Mouse (Mus musculus) lung, postnatal 10 days (tissue): ENCODE measurements around the gene Tcea3.

Experiments
- DNase-seq: peaks from one replicate; pipeline ENCODE4 v3.0.0; 2021

Tcea3 gene

DNA sequence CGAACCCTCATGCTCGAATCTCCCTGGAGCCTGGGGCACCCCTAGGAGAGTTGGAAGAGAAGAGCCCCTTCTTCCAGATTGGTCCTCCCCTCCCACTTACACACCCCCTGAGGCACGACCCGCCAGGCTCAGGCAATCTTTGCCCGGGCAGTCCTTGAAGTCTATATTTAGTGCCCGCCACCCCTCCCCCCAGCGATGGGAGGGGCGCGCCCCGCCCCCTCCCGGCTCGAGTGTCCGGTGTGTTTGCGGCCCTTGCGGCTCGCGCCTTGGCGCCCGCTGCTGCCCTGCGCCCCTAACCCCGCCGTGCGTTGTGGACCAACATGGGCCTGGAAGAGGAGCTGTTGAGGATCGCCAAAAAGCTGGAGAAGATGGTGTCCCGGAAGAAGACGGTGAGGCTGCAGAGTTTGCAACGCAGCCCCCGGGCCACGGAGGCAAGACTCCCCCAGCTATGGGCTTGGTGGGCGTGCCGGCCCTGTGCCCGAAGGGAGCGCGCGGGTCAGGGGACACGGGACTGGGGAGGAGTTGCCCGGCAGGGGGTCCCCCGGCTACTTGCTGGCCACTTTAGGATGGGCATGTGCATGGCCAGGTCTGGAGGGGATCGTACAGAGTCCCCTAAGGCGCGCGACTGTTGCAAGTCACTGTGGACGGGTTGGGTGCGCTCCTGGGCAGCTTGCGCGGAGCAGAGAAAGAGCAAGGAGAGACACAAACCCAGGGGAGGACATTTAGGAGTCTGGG lies at the start of gene Tcea3:
Tcea3 (plus strand) TSS at position 1 of the 735 bp plus-strand sequence.
- DNase-seq: peak; percentile 68

- no peak for DNase-seq
Measured at GRCm38 (mm10) chr4:136198846-136199245, 48.7 kb upstream of the Tcea3 start.

- DNase-seq: peak; percentile 65
Measured at GRCm38 (mm10) chr4:136199562-136200292, 47.8 kb upstream of the Tcea3 start.

GRCm38 (mm10) chr4:136202509-136202908 lies 45.0 kb upstream of the Tcea3 start:
- DNase-seq: peak; percentile 87

GRCm38 (mm10) chr4:136204775-136205174 lies 42.8 kb upstream of the Tcea3 start:
- no peak for DNase-seq

- DNase-seq: peak; percentile 99
Measured at GRCm38 (mm10) chr4:136206033-136206893, 41.3 kb upstream of the Tcea3 start, which contains the start of gene Asap3. Gene Asap3, plus strand, starts transcription at chr4:136206365.

DNA sequence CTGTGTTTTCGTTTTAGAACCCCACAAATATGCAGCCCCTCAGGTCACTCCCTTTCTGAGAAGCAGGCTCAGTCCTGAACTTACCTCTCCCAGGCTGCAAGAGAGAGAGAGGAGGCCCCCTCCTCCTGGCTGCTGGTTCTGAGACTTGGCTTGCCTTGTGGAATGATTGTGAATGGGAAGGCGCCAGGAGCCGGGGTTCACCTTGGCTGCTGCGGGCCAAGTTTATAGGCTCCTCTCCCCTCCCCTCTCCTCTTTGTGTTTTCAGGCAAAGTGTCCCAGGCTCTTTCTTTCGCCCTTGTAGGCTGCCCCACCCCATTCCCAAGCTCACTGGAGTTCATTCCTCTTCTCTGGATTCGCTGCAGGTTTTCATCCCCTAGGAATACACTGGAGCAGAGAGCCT lies 40.6 kb upstream of the Tcea3 start:
- no peak for DNase-seq

DNA sequence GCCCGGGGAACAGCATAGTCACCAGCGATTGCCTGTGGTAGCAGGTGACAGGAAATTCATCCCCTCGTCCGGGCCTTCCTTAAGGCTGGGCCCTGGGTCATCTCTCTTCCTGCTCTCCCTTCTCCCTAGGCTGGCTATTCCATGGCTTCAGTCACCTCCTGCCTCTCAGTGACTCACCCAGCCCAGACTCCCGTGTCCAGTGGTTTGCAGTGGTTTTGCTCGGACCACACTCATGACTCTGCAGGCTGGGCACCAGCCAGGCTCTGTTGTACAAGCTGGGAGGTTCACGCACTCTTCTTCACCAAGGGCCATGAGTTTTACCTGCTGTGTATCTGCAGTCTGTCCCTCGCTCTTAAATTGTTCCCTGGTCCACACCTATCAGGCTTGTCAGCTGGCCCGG lies 36.6 kb upstream of the Tcea3 start:
- DNase-seq: no peak

DNA sequence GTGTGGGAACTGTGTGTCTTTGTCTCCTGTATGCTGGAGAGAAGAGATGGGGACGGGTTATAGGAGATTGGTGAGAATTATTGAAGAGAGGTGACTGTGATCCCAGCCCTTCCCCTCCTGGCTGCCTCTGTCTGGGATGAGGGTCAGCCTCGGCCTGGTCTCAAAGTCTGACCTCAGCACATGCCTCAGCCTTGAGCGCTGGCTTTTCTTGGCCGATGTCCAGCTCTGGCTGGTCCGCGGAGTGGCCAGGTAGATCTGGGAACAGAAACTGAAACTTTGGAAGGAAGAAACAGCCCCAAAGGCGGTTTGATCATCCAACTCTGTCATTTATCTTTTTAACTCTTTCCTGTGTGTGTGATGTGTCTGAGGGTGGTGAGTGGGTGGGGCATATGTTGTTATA lies 33.9 kb upstream of the Tcea3 start:
- peak; percentile 45 for DNase-seq

- no peak for DNase-seq
Measured at GRCm38 (mm10) chr4:136214828-136215227, 32.7 kb upstream of the Tcea3 start.

DNA sequence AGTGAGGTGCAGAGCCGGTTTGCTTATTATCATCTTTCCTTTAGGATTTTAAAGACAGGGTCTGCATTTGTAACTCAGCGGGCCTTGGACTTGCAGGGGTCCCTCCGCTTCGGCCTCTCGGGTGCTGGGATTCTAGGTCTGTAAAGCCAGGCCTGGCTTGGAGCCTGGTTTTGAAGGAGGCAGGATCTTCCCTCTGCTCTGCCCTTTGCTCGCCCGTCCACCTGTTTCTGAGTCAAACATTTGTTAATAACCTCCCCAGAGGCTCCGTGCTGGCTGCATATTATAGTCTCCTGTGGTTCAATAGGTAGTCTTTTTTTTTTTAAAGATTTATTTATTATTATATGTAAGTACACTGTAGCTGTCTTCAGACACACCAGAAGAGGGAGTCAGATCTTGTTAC lies 32.0 kb upstream of the Tcea3 start:
- DNase-seq: no peak

DNA sequence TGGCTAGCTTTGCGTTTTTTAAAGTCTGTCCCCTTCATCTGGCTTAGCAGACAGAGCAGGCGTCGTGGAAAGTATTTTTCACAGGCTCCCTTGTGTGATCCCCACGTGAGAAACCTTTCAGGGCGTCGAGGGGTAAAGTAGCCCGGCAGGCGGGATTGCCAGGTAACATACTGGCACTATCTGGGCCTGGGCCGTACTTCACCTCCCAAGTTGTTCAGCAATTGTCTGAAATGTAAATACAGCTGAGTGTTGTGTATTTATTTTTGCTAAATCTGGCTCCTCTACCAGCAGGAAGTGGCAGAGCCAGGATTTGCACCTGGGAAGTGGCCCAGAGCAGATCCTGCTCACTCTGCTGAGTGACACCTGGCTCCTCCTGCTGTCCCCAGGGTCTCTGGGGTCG lies 30.5 kb upstream of the Tcea3 start:
- DNase-seq: peak; percentile 48

GRCm38 (mm10) chr4:136218595-136219214 lies 28.8 kb upstream of the Tcea3 start:
- peak; percentile 88 for DNase-seq

DNA sequence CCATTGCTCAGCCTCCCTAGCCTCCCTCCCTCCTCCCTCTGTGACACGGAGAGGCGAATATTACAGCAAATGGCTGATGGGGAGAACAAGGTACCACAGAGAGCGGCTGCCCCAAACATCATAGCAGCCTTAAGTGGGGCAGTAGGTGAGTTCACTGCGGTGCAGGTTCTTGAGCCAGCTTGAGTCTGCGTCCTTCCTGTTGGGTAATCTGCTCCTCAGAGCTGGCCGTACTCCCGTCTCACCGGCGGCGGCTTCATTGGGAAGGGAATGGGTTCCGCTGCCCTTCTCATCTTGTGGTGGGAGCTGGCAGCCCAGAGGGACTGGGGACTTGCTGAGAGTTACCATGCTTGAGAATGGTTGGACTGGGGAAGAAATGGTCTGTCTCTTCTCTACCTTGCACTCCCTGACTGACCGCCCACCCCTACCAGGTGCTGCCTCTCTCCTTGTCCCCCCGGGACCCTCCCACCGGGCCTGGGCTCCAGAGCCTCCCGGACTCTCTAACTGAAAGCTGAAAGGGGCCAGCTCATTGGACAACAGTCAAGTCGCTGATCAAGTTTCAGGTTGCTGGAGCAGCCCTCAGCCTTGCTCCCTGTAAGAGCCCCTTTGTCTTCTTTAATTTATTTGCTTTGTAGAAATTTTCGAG lies 27.3 kb upstream of the Tcea3 start:
- DNase-seq: peak; percentile 46

GRCm38 (mm10) chr4:136223549-136224239 lies 23.8 kb upstream of the Tcea3 start:
- no peak for DNase-seq

DNA sequence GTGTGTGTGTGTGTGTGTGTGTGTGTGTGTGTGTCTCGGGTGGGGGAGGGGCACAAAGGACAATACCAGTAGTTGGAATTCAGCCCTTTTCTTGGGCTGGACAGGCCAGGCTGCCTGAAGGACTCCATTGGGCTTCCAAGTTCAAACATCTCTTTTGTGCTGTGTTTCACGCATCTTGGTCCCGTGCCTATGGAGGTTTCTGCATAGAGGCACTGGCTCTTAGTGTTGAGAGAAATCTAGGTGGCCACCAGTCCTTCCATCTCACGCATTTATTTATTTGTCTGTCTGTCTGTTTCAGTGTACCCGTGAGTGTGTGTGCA lies 23.3 kb upstream of the Tcea3 start:
- peak; percentile 38 for DNase-seq

DNA sequence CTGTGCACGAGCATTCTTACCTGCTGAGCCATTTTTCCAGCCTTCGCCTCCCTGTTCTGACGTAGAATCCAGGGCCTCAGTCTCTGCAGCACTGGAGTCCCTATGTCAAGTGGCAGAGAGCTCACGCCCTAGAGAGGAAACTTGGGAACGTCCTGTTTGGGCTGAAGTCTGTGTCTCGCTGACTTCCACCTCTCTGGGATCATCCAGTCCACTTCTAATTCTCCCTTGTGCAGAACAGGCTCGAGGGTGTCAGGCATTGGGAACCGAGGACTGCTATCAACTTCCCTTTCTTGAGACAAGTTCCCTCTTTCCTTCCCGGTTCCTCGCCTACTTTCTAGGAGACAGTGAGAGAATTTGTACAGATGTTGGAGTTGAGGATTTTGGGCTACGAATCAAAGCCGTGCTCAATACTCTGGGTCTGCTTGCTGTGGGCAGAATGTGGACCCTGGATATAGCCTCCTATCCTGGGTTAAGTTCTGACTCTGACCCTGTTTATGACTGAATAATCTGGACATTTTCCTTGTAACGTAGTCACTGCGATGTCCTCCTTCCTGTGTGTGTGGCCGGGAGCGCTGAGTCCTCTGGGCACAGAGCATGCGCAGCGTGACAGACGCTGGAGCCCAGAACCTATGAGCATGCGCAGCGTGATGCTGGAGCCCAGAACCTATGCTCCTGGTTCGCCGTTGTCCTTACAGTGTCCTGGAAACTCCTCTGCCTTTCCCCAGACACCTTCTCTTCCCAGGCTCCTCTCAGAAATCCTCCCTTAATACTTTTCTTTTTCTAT lies 22.7 kb upstream of the Tcea3 start:
- DNase-seq: no peak

GRCm38 (mm10) chr4:136227408-136227807 lies 20.1 kb upstream of the Tcea3 start:
- no peak for DNase-seq

DNA sequence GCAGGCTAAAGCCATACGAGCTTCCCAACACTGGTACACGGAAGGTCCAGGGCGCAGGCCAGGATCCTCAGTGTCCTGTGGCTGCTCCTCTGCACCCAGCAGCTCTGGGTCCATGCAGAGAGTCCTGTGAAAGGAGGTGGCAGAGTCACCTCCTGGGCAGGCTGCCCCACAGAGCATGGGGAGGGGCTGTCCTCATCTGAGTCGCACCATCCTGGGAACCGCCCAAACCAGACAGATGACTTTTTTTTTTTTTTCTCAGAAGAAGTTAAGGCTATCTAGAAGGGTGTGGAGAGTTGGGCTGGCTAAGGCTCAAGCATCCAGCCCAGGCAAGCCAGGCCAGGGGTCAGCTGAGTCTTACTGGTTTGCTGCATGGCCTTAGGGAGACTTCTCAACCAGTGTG lies 18.9 kb upstream of the Tcea3 start:
- DNase-seq: peak; percentile 31

DNA sequence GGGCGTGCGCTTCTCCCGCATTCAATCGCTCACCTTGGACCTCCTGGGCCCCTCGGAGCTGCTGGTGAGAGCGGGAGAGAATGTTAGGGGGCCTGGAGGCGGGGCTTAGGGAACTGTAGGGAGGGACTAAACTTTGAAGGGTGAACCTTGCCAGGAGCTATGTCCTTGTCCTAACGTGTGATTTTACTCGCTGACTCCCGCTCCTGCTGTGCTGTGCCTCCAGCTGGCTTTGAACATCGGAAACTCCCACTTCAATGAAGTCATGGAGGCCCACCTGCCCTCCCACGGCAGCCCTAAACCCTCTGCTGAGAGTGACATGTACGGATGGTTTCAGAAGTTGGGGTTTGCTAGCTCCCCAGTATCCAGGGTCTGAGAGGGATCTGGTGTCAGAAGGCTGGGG lies 8.9 kb upstream of the Tcea3 start:
- DNase-seq: no peak

- no peak for DNase-seq
Measured at GRCm38 (mm10) chr4:136239111-136239510, 8.4 kb upstream of the Tcea3 start.
